Mouse (Mus musculus): ENCODE results near the gene P2rx7. TPM values are rescaled to one million over a fixed set of nuclear protein-coding genes. Genes with fewer than 3 reads are reported as not detected.
"Not testable (repeated sequence)": the region's sequence is repeated elsewhere in the genome, so short reads cannot be mapped to it uniquely, and the experiment has no call there.

Gene P2rx7
- polyA plus RNA-seq, 1 experiment from 2014 or later = 0.77 TPM

GRCm38 (mm10) chr5:122647952-122648374 is 4.3 kb downstream of the P2rx7 start:
- H3K27ac ChIP-seq; H3K4me2 ChIP-seq; H3K9me3 ChIP-seq; H3K36me3 ChIP-seq (replicated peaks); H3K9ac ChIP-seq; H3K4me3 ChIP-seq (replicated peaks); ATAC-seq (ENCODE audit: low FRiP score): not testable (repeated sequence)
- peaks cover 26% of the 10 kb centered on the region for H3K27me3 ChIP-seq
- H3K4me1 ChIP-seq = peaks cover 15% of the 10 kb centered on the region; the same call in 1 of the 2 replicates
- WGBS = 93% methylated on average over 14 of the region's 14 CpGs

GRCm38 (mm10) chr5:122649264-122649663 is 5.6 kb downstream of the P2rx7 start:
- ATAC-seq (ENCODE audit: low FRiP score) = no peak
- Histone ChIP-seq H3K27ac (no peak overlapping the region), H3K4me2 (no peak overlapping the region), H3K4me1 (peaks cover 22% of the 10 kb centered on the region), H3K36me3 (replicated peaks) (no peaks in the 10 kb centered on the region), H3K9ac (no peak overlapping the region), H3K4me3 (replicated peaks) (no peak overlapping the region), H3K9me3 (no peaks in the 10 kb centered on the region), H3K27me3 (peaks cover 26% of the 10 kb centered on the region)
- WGBS = 87% methylated on average over 8 of the region's 8 CpGs

- no peak overlapping the region for H3K9ac ChIP-seq
- ATAC-seq (ENCODE audit: low FRiP score) = no peak
- H3K9me3 ChIP-seq = no peaks in the 10 kb centered on the region
- H3K4me1 ChIP-seq = peaks cover 29% of the 10 kb centered on the region
- 90% methylated on average over 8 of the region's 8 CpGs for WGBS
- no peak overlapping the region for H3K4me2 ChIP-seq
- H3K27me3 ChIP-seq = peaks cover 26% of the 10 kb centered on the region
- no peak overlapping the region for H3K27ac ChIP-seq
- H3K4me3 ChIP-seq (replicated peaks) = no peak overlapping the region
- H3K36me3 ChIP-seq (replicated peaks) = no peaks in the 10 kb centered on the region
Measured at GRCm38 (mm10) chr5:122650100-122650499, 6.4 kb downstream of the P2rx7 start.

- H3K4me3 ChIP-seq (replicated peaks) = no peak overlapping the region
- no peak overlapping the region for H3K9ac ChIP-seq
- H3K4me2 ChIP-seq = 0 out of 2 replicates have a peak overlapping the region, but pooled peaks have one; percentile 6
- 80% methylated on average over 7 of the region's 7 CpGs for WGBS
- H3K27me3 ChIP-seq = peaks cover 30% of the 10 kb centered on the region
- no peaks in the 10 kb centered on the region for H3K9me3 ChIP-seq
- H3K27ac ChIP-seq = peak overlapping the region; percentile 19; the same call in 1 of the 2 replicates
- no peaks in the 10 kb centered on the region for H3K36me3 ChIP-seq (replicated peaks)
- peaks cover 29% of the 10 kb centered on the region for H3K4me1 ChIP-seq
- no peak for ATAC-seq (ENCODE audit: low FRiP score)
Measured at GRCm38 (mm10) chr5:122652506-122652905, 8.8 kb downstream of the P2rx7 start.

GRCm38 (mm10) chr5:122653112-122653445 is 9.4 kb downstream of the P2rx7 start:
- no peaks in the 10 kb centered on the region for H3K9me3 ChIP-seq
- 46% methylated on average over 10 of the region's 10 CpGs for WGBS
- peak overlapping the region; percentile 59 for H3K27ac ChIP-seq
- peaks cover 30% of the 10 kb centered on the region for H3K27me3 ChIP-seq
- peak overlapping the region; percentile 2; the same call in 1 of the 2 replicates for H3K4me2 ChIP-seq
- H3K4me3 ChIP-seq (replicated peaks) = no peak overlapping the region
- no peak for ATAC-seq (ENCODE audit: low FRiP score)
- H3K9ac ChIP-seq = no peak overlapping the region
- peaks cover 29% of the 10 kb centered on the region for H3K4me1 ChIP-seq
- H3K36me3 ChIP-seq (replicated peaks) = no peaks in the 10 kb centered on the region

- Histone ChIP-seq H3K4me3 (replicated peaks) (no peak overlapping the region), H3K27ac (peak overlapping the region; percentile 59), H3K27me3 (peaks cover 30% of the 10 kb centered on the region), H3K4me1 (peaks cover 29% of the 10 kb centered on the region), H3K9ac (no peak overlapping the region), H3K36me3 (replicated peaks) (no peaks in the 10 kb centered on the region), H3K4me2 (peak overlapping the region; percentile 2), H3K9me3 (no peaks in the 10 kb centered on the region)
- WGBS = 16% methylated on average over 15 of the region's 15 CpGs
- ATAC-seq (ENCODE audit: low FRiP score) = peak; percentile 55; the same call in 1 of the 2 replicates
Measured at GRCm38 (mm10) chr5:122653446-122654267, 9.9 kb downstream of the P2rx7 start.

- Histone ChIP-seq H3K4me1 (peaks cover 29% of the 10 kb centered on the region), H3K27me3 (peaks cover 27% of the 10 kb centered on the region), H3K9ac (no peak overlapping the region), H3K27ac (peak overlapping the region; percentile 59), H3K36me3 (replicated peaks) (no peaks in the 10 kb centered on the region), H3K4me2 (peak overlapping the region; percentile 2; the same call in 1 of the 2 replicates), H3K9me3 (no peaks in the 10 kb centered on the region), H3K4me3 (replicated peaks) (no peak overlapping the region)
- 38% methylated on average over 5 of the region's 5 CpGs for WGBS
- peak; percentile 58; the same call in 1 of the 2 replicates for ATAC-seq (ENCODE audit: low FRiP score)
Measured at GRCm38 (mm10) chr5:122654268-122654573, 10.5 kb downstream of the P2rx7 start.

- Histone ChIP-seq H3K9ac (no peak overlapping the region), H3K36me3 (replicated peaks) (no peaks in the 10 kb centered on the region), H3K4me3 (replicated peaks) (no peak overlapping the region), H3K27me3 (peaks cover 11% of the 10 kb centered on the region; the same call in 1 of the 2 replicates), H3K9me3 (no peaks in the 10 kb centered on the region), H3K4me1 (peaks cover 29% of the 10 kb centered on the region), H3K4me2 (no peak overlapping the region), H3K27ac (no peak overlapping the region)
- WGBS = 94% methylated on average over 12 of the region's 12 CpGs
- no peak for ATAC-seq (ENCODE audit: low FRiP score)
Measured at GRCm38 (mm10) chr5:122656808-122657207, 13.1 kb downstream of the P2rx7 start.

- Histone ChIP-seq H3K9ac (no peak overlapping the region), H3K27ac (no peak overlapping the region), H3K4me2 (no peak overlapping the region), H3K27me3 (no peaks in the 10 kb centered on the region), H3K9me3 (no peaks in the 10 kb centered on the region), H3K4me3 (replicated peaks) (no peak overlapping the region), H3K4me1 (no peaks in the 10 kb centered on the region), H3K36me3 (replicated peaks) (no peaks in the 10 kb centered on the region)
- 95% methylated on average over 6 of the region's 6 CpGs for WGBS
- ATAC-seq (ENCODE audit: low FRiP score) = no peak
Measured at GRCm38 (mm10) chr5:122662501-122662900, 18.8 kb downstream of the P2rx7 start.

GRCm38 (mm10) chr5:122665036-122665435 is 21.3 kb downstream of the P2rx7 start:
- Histone ChIP-seq H3K4me2 (no peak overlapping the region), H3K36me3 (replicated peaks) (no peaks in the 10 kb centered on the region), H3K9me3 (no peaks in the 10 kb centered on the region), H3K27ac (no peak overlapping the region), H3K4me1 (no peaks in the 10 kb centered on the region), H3K4me3 (replicated peaks) (no peak overlapping the region), H3K9ac (no peak overlapping the region), H3K27me3 (no peaks in the 10 kb centered on the region)
- ATAC-seq (ENCODE audit: low FRiP score) = no peak
- 68% methylated on average over 5 of the region's 5 CpGs for WGBS

- ATAC-seq (ENCODE audit: low FRiP score) = no peak
- Histone ChIP-seq H3K4me1 (no peaks in the 10 kb centered on the region), H3K9ac (no peak overlapping the region), H3K36me3 (replicated peaks) (no peaks in the 10 kb centered on the region), H3K4me3 (replicated peaks) (no peak overlapping the region), H3K27me3 (no peaks in the 10 kb centered on the region), H3K9me3 (no peaks in the 10 kb centered on the region), H3K27ac (no peak overlapping the region), H3K4me2 (no peak overlapping the region)
- 88% methylated on average over 15 of the region's 15 CpGs for WGBS
Measured at GRCm38 (mm10) chr5:122668981-122669897, 25.5 kb downstream of the P2rx7 start.

GRCm38 (mm10) chr5:122671641-122672040 is 27.9 kb downstream of the P2rx7 start:
- H3K4me2 ChIP-seq; H3K9ac ChIP-seq; H3K9me3 ChIP-seq; H3K36me3 ChIP-seq (replicated peaks); H3K27me3 ChIP-seq; H3K27ac ChIP-seq; ATAC-seq (ENCODE audit: low FRiP score); H3K4me1 ChIP-seq; H3K4me3 ChIP-seq (replicated peaks): not testable (repeated sequence)
- WGBS = 84% methylated on average over 7 of the region's 7 CpGs

Measured in forebrain, embryonic 12.5 days (tissue).